Mouse (Mus musculus) embryo, embryonic 10.5 days (tissue): ENCODE measurements around the gene Bad.
A peak's percentile ranks its signal among the peaks of the same experiment; 100 is the strongest.

ENCODE experiments used
- DNase-seq: peaks from one replicate; pipeline ENCODE4 v3.0.0-alpha.2; 2015; ENCODE audit warnings: low spot score

Bad gene

DNA sequence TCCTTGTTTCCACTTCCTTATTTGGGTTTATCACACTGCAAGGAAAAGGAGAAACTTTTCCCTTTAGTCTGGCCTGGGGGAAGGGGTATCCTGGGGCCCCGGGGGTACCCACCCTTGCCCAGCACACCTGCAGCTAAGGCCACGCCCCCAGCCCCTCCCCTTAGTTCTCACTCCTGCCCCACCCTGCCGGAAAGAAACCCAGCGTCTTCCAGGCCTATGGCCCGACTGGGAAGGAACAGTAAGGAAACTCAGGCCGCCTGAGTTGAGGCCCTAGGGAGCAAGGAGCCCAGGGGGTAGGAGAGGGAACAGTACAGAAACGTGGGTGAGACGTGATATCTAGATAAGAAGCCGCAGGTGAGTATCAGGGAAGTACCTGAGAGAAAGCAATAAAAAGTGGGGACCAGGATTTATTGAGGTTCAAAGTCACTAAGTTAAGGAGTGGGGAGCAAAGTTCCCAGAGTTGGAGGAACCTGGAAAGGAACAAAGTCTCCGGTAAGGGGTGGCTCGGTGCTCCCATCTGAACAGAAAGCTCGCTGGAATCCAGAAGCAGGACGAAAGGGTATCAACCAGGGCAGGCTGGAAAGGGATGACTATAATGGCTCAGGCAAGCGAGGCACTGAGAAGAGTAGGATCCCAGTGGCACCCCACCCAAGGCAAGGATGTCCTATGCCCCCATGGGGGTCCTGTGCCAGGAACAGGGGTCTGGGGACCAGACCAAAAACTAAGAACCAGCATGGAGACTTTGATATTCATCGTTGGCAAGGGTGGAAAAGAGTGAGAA is 27.0 kb downstream of the Bad start:
- DNase-seq: peak; percentile 16

DNA sequence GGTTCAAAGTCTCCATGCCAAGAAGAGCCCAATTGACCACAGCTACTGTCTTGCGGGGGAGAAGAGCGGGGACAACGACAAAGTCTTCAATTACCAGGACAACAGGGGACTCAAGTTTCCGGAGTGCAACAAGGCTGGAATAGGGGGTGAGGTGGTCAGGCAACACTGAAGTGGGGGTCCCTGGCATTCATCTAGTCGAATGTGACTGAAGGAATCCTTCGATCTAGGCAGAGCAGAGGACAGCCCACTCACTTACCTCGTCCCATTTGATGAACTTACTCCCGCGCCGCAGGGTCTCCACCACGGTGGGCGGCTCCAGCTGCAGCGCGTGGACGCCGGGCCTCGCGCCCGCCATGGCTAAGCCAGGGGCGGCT is 27.6 kb downstream of the Bad start:
- no peak for DNase-seq

DNA sequence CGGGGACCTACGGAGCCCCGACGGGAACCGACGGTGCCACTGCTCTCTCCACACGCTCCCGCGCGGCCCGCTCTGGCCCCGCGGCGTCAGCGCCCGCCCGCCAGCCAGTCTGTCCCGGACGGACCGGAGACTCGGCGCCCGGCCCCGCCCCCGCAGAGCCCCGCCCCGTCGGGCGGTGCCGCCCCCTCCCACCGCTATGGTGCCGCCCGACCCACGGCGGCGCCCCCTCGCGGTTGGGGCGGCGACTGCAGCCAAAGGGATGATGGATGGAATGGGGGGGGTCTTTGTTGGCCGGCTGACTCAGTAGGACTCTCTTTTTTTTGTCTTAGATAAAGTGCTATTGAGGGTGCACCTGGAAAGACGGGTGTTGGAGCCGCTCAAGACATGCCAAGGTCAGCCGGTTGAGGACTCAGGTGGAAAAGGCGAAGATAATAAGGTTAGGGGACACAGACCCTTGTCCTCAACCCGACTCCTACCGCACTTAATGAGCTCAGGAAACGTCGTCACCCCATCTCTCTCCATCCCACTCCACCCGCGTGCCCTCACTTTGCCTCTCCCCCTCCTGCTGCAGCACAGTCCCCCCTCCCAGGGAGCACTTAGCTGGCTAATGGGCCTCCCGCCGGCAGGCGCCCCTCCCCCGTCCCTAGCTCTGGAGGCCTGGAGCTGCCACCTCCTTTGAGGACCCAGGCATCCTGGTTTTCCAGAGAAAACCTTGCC is 28.2 kb downstream of the Bad start:
- DNase-seq: peak; percentile 69

DNA sequence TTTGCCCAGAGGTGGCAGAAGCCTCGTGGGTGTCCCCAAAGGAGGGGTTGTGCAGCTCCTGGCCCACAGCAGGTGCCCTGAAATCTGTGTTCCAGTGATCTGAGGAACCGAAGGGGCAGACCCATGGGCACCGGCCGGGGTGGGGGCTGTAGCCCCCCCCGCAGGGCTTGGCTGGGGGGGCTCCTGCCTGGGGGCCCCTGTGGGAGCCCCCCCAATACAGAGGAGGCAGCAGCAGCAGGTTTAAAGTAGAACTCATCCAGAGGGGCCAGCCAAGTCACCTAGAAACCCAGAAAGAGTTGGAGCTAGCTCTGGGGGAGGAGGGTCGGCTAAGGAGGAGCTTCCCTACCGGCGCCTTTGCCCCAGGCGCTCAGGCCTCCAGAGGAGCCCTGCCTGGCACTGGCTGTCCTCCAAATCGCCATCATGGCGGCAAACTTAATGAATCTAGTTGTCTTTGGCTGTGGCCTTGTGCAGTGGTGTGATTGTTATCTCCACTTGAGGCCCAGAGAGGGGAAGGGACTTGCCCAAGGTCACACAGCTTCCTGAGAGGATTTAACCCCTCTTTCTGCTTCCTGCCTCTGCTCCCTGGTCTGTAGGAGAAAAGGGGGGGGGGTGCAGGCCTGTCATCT is 28.9 kb downstream of the Bad start:
- DNase-seq: peak; percentile 10

DNA sequence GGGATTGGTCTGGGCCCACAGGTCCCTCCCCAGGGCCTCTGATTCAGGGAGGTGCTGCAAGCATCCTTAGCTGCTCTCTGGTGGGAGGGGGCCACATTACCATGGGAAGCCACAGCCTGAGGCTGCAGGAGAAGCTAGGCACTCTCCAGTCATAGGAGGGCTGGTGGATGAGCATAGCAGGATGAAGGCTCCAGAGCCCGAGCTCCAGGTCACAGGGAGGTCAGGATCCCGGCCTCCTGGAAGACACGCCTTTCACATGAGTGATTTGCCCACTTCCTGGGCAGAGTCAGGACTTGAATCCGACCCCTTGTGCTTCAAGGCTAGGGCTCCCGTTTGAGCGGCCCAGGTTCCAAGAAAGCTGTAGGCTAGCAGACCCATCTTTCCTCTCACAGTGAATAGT is 30.0 kb downstream of the Bad start:
- peak; percentile 36 for DNase-seq

DNA sequence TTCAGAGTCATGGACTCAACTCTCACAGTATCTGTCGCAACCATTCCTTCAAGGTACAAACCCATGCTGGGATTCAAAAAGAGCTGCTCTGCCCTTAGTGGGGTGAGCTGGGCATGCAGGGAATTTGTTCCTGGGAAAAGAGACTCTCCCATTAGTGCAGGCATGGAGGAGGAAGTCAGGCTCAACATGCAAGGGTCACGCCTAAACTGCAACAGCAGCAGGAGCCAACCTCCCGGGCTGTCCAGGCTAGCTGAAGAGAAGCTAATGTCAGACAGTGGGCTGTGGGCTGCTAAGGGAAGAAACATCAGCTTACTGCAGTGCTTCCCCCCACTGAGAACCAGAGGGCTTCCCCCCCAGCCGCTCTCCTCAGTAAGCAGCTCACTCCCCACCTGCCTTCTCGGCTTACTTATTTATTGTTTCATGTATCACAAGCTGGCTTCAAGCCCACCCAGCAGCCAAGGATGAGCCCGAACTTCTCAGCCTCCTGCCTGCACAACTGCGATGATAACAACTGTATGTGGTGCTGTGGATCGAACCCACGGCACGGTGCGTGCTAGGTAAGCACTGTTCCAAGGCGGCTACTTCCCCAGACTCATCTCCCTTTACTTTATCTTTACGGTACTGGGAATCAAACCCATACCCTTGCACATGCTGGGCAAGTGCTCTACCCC is 30.7 kb downstream of the Bad start:
- DNase-seq: no peak

DNA sequence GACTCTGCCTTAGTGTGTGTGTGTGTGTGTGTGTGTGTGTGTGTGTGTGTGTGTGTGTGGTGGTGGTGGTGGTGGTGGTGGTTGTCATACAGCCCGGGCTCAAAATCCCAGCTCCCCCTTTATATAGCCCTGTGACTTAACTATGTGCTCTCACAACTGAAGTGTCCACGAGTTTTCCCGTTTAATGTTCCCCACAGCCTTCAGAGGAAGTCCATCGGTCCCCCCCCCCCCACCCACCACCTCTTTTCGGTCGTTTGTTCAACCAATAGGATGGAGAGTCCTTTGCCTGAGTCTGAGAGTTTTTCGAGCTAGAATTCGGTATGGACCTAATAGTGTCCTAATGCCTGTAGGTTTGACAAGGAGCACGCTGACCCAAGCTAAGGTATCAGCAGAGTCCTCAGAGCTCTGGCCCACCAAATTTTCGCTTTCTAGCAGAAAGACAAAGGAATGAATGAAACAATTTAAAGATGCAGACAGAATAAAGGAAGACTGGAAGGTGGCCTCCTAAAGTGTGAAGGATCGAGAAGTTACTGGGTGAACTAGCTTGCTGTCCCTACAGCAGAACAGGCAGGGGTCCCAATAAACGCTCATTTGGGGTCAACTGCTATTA is 32.0 kb downstream of the Bad start:
- peak; percentile 22 for DNase-seq

DNA sequence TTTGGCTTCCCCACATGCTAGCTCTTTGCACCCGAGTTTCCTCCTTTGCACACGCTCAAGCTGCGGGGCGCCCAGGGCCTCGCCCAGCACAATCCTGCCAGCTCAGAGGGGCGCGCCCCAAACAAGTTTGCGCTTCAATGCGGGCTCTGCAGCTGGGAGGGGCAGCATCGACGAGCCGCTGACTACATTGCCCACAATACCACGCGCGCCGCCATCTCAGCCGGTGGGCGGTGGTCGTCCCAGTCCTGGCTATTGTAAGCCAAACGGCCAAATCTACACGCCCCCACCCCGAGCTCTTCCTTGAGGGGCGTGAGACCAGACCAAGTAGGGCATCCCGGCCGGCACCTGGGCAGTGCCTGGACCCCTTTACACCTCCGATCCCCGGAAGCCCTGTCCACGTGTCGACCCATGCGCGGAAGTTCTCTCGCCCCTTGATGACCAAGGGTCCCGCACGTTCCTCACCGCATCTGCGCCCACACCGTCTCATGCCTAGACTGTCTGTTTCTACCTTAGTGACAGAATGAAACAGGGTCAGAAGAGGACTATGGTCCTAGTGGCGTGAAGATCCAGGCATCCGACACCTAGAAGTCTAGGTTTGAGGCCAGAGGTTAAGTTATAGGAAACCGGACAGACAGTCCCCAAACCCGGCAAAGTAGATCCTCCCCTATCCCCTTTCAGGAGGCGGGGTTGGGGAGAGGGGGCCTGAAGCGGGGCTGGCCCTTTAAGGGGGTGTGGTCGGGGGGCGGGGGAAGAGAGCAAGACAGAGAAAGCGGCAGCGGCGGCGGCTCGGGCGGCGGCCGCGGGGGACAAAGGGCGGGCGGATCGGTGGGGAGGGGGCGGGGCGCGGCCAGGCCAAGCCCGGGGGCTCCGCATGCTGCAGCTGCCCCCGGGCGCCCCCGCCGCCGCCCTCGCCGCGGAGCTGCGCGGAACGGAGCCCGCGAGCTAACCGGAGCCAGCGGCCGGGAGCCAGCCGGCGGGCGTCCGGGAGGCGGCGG is 32.8 kb downstream of the Bad start, which contains the start of gene Ppp1r14b:
TSS of gene Ppp1r14b (plus strand) at position 758 of the 995 bp plus-strand sequence.
- DNase-seq: peak; percentile 96

DNA sequence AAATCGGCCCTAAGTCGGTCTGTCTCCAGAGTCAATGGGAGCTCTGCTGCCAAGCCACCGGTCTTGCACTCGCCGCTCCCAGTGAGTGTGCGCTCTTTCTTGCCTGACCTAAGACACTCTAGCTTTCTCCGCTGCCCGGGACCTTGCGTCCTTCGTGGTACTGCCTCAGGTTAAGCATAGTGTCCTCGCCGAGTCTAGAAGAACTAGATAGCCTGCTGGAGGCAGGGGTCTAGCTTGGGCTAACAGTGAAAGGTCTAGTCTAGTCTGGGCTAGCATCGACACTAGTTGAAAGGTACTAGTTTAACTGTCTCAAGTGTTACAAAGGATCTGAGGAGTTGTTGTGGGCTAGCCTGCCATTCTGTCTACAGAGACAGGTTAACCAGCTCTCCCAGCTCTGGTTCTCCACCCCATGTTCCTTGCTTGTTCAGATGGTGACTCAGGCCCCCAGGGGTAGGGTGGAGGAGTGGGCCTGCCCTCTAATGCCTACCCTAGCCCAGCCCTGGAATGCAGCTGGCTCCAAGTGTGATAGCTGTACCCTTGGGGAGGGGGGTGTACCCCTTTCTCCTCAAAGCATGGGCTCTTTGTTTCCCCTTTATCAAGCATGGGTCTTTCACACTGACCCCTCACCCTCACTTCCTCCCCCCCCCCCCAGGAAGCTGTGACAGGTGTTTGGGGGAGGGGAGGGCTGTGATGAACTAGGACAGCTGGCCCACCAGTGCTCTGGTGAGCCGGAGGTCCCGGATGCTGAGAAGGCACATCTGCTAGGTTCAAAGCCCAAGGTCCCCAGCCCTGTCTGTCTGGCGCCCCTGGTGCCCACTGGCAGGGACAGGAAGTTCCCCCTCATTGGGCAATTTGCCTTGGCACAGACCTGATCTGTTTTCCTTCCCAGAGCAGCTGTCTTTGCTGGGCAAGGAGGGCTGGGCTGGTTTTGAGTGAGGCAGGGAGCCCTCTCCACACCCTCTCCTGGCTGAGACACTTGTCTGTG is 34.2 kb downstream of the Bad start, which contains the start of gene Plcb3:
TSS of gene Plcb3 (minus strand) at position 934 of the 985 bp plus-strand sequence.
- peak; percentile 81 for DNase-seq

DNA sequence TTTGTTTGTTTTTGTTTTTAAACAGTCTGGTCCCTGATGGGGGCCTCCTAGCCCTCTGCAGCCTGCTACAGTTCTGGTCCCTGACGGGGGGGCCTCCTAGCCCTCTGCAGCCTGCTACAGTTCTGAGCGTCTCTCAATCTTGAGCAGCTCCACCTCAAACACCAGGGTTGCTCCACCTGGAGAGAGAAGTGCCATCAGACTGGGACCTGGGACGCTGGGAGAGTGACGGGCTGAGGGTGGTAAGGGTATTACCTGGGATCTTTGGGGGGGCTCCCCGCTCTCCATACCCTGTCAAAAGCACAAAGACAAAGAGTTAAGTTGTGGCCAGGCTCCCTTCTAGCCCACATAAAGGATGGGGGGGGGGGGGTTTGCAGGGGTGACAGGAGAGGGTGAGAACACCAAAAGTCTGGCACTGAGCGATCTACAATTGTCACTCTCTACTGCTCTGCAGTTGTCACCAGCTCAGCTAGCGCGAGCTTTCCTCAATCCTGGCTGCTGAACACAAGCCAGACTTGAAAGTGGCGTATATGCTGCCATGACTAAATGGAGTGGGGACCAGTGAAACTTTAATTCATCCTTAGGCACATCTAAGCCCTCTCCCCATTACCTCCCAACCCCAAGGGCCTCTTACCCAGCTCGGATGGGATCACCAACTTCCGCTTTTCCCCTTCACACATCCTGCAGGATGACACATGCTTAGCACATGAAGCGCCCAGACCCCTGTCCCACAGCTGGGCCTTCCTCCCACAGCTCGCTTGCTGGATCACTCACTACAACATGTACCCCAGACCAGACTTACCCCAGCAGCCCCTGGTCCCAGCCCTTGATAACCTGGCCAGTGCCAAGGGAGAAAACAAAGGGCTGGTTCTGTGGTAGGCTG is 36.3 kb downstream of the Bad start:
- no peak for DNase-seq

DNA sequence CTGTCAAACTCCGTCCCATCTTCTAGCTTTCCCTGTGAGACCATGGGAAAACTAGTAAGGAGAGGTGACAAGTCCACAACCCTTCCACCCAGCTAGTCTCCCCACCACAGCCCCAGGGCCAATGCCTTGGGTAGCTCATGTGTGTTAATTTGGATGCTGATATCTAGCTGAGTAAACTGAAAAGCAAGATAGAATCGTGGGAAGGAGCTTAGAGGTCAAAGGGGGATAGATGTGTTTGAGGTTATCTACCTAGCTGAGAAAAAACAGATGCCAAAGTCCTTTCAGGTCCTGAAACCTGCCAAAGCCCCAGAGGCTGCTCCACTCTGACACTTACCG is 36.9 kb downstream of the Bad start:
- no peak for DNase-seq

DNA sequence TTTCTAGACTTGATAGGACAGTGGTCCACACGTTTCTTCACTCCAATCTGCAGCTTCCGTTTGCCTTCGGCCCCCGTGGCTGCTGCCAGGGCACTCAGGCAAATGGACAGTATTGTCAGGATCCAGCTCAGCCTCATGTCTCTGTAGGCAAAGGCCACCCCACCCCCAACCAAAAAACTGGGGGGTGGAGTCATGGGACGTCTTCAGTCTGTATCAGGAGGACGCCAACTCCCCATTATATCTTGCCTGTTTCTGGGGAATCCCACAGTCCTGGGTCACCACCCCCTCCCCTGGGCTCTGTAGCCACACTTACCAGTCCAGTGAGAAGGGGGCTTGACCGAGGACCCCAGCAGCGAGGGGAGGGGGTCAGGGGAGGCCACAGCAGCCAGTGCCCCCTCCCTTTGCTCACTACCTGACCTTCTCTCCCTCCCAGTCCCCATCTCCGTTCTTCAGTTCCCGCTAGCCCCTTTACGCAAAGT is 37.4 kb downstream of the Bad start:
- peak; percentile 44 for DNase-seq

DNA sequence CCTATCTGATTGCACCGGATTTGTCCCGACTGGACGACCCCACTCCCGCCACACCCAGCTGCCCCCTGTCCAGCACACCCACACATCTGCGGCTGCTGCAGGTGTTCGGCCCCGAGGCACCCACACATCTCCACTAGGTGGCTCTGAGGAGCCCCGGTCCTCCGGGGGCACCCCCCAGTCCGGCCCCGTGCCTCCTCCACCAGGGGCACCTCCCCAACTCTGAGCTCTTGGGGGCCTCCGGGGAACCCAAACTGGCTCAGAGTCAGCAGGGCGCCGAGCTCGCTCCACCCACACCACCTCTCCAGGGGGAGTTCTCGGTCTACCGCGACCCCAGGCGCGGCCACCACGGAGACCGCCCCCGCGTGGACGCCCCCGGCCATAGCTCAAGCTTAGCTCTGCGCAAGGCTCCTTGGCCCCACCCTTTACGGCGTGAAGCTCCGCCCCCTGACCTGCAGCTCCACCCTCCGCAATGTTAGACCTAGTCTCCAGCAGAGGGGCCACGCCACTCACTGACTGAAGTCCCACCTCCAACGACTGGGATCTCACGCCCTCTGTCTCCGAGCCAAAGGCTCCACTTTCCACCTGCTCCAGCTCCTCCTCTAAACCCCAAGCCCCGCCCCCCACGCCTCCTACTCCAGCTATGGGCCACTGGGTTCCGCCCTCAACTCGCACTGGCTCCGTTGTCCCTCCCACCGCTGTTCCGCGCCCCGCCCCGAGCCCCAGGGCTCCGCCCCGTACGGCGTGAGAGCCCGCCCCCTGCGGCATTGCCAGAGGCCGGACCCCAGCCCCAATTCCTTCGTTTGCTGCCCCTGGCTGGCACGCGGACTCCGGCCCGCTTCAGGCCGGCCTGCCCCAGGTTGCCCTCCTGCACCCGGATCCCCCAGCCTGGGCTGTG is 38.1 kb downstream of the Bad start:
- peak; percentile 100 for DNase-seq

DNA sequence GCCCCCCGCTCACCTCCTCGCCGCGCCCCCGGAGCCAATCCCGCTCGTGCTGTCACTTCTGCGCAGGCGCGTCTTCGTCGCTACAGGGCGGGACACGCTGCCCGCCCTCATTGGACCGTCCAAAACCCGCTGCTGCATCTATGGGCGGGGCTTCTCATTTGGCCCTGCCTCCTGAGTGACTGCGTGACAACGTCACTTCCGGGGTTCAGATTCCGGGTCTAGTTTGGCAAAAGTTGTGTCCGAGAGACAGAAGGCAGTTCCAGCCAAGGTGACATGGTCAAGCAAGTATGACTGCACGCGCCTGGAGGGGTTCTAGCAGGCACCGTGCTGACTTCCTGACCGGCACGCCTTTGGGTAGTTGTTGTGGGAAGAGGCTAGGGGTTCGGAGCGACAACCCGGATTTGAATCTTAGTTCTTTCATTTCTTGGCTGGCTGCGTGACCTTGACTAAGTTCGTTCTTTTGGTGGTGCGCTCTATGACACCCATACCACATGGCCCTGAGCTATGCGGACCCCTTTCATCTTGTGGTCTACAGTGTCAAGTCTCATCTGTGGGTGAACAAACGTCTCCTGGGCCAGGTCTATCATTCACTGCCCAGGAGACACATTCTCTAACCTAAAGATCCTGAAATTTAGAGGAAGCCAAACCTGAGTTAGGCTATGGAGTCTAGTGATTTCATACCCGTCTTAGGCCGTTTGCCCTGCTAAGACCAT is 38.9 kb downstream of the Bad start, which contains the start of gene Fkbp2:
TSS of gene Fkbp2 (minus strand) at position 121 of the 713 bp plus-strand sequence.
- DNase-seq: peak; percentile 100

DNA sequence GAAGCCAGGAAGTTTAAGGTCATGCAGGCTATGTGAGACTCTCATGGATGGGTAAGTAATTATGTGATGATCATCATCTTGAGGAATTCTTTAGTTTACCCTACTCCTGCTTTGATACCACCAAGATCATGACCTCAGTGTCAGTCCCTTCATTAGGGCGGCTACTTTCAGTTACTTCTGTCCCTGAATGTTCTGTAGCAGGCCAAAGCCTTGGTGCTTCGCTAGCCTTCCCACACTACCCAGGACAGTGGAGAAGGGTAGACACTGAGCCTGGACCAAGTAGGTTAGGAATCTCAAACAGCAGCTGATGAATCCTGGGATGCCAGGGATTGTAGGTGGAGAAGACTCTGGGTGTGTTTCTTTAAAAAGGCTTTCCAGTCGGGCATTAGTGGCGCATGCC is 39.8 kb downstream of the Bad start:
- DNase-seq: no peak

DNA sequence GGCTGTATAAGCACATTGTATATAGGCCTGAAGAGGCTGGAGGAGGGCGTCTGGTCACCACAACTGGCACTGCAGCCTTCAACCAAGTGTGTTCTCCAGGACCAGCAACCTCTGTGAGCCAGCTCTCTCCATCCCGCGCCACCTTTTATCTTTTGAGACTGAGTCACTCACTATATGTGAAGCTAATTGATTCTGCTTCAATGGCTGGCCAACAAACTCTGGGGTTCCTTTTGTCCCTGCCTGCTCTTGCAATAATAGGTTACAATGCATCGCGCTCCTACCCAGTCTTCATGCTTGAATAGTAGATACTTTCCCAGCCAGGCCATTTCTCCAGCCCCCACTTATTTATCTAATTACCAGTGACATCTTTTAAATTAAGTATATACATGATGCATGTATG is 42.0 kb downstream of the Bad start:
- peak; percentile 26 for DNase-seq

DNA sequence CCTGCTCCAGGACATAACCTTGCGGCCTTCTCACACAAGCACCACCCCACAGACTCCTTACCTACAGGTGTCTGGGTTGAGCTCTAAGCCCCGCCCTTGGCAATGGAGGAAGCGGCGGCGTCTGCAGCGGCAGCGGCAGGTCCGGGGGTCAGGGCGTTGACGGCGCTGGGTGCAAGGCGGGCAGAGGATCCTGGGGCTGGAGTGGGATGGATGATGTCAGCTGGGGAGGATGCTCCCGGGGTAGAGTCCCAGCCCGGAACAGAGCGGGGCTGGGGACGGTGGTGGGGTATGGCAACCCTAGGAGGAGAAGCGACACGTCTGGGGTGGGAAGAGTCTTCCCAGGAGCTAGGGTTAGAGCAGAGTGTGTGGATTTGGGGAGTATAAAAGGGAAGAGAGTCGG is 43.6 kb downstream of the Bad start:
- DNase-seq: no peak
